21 mouse cellular contexts compared by ENCODE assay signal in genomic region chr14:99376652-99377502, GRCm38 (mm10).
A peak's percentile ranks its signal among the peaks of the same experiment; 100 is the strongest.
DNase-seq lines count a peak whose midpoint lies in the region; ATAC-seq and TF ChIP-seq lines count a peak whose summit lies in the region.
"Had no signal": no experiment of that assay in that cellular context is flagged by ENCODE, and none has a peak within 500 bp of the region (broad histone marks: within the 10 kb centered on the region; RNA-seq: fewer than 3 reads in every experiment).

No protein-coding gene starts in this region.

- no peak overlapping the region for H3K27ac ChIP-seq in forebrain, embryonic 16.5 days (ENCODE audit: low read length)
- no peak overlapping the region for H3K27ac ChIP-seq in forebrain, embryonic 15.5 days (replicated peaks)
- H3K27ac ChIP-seq in hindbrain, postnatal 0 days = no peak overlapping the region
- no peak overlapping the region for H3K27ac ChIP-seq in hindbrain, embryonic 10.5 days
- H3K27ac ChIP-seq in midbrain, embryonic 11.5 days (ENCODE audit: low read depth, low read length) = no peak overlapping the region
- H3K27ac ChIP-seq in midbrain, embryonic 16.5 days (ENCODE audit: low read length) = no peak overlapping the region
- no peak overlapping the region for H3K27ac ChIP-seq in midbrain, embryonic 13.5 days
- H3K27ac ChIP-seq: embryonic facial prominence, embryonic 12.5 days; heart, embryonic 13.5 days; hindbrain, embryonic 13.5 days had no signal

- H3K9ac ChIP-seq in forebrain, embryonic 16.5 days (replicated peaks; ENCODE audit: low read depth, low read length) = no peak overlapping the region
- H3K9ac ChIP-seq in forebrain, embryonic 15.5 days (replicated peaks) = no peak overlapping the region
- H3K9ac ChIP-seq in hindbrain, postnatal 0 days (replicated peaks; ENCODE audit: low read length) = no peak overlapping the region
- no peak overlapping the region for H3K9ac ChIP-seq in midbrain, embryonic 11.5 days (ENCODE audit: low read length)
- no peak overlapping the region for H3K9ac ChIP-seq in midbrain, embryonic 16.5 days (ENCODE audit: low read depth, low read length)
- H3K9ac ChIP-seq in midbrain, embryonic 13.5 days (replicated peaks) = no peak overlapping the region
- H3K9ac ChIP-seq: embryonic facial prominence, embryonic 12.5 days; heart, embryonic 13.5 days; hindbrain, embryonic 13.5 days had no signal

- no peak overlapping the region for H3K4me2 ChIP-seq in forebrain, embryonic 16.5 days (ENCODE audit: low read length)
- H3K4me2 ChIP-seq in forebrain, embryonic 15.5 days (replicated peaks) = no peak overlapping the region
- no peak overlapping the region for H3K4me2 ChIP-seq in hindbrain, postnatal 0 days (ENCODE audit: low read depth, low read length)
- H3K4me2 ChIP-seq in midbrain, embryonic 11.5 days = no peak overlapping the region
- no peak overlapping the region for H3K4me2 ChIP-seq in midbrain, embryonic 16.5 days (ENCODE audit: low read length)
- no peak overlapping the region for H3K4me2 ChIP-seq in midbrain, embryonic 13.5 days (replicated peaks)
- H3K4me2 ChIP-seq: embryonic facial prominence, embryonic 12.5 days; heart, embryonic 13.5 days; hindbrain, embryonic 13.5 days had no signal

- peak; percentile 33; the same call in 1 of the 2 replicates for ATAC-seq in forebrain, embryonic 16.5 days
- ATAC-seq in forebrain, embryonic 15.5 days (replicated peaks) = no peak
- ATAC-seq in hindbrain, postnatal 0 days = 0 out of 2 replicates have a peak, but pooled peaks have one; percentile 12
- no peak for ATAC-seq in midbrain, embryonic 11.5 days (ENCODE audit: low FRiP score)
- no peak for ATAC-seq in midbrain, embryonic 16.5 days
- ATAC-seq in midbrain, embryonic 13.5 days = no peak
- ATAC-seq: CD4-positive, CD25-positive, alpha-beta regulatory T cell, adult 4 months had no signal

- H3K4me1 ChIP-seq in forebrain, embryonic 16.5 days (replicated peaks; ENCODE audit: control insufficient read depth, insufficient read depth, low read length) = no peaks in the 10 kb centered on the region; the same call in 1 of the 2 replicates
- H3K4me1 ChIP-seq in forebrain, embryonic 15.5 days = no peaks in the 10 kb centered on the region
- H3K4me1 ChIP-seq in hindbrain, postnatal 0 days (ENCODE audit: insufficient read depth, low read length) = no peaks in the 10 kb centered on the region
- H3K4me1 ChIP-seq in hindbrain, embryonic 10.5 days (replicated peaks) = no peaks in the 10 kb centered on the region
- H3K4me1 ChIP-seq in midbrain, embryonic 11.5 days (ENCODE audit: control insufficient read depth, insufficient read depth, low read length) = no peaks in the 10 kb centered on the region
- H3K4me1 ChIP-seq in midbrain, embryonic 16.5 days (ENCODE audit: control insufficient read depth, insufficient read depth, low read length) = no peaks in the 10 kb centered on the region
- no peaks in the 10 kb centered on the region for H3K4me1 ChIP-seq in midbrain, embryonic 13.5 days (replicated peaks)
- H3K4me1 ChIP-seq: embryonic facial prominence, embryonic 12.5 days; hindbrain, embryonic 13.5 days had no signal

- no peaks in the 10 kb centered on the region for H3K9me3 ChIP-seq in forebrain, embryonic 16.5 days (ENCODE audit: control insufficient read depth, low read length)
- no peaks in the 10 kb centered on the region for H3K9me3 ChIP-seq in forebrain, embryonic 15.5 days
- no peaks in the 10 kb centered on the region for H3K9me3 ChIP-seq in hindbrain, postnatal 0 days (ENCODE audit: low read length)
- H3K9me3 ChIP-seq in hindbrain, embryonic 10.5 days = no peaks in the 10 kb centered on the region
- H3K9me3 ChIP-seq in midbrain, embryonic 11.5 days (ENCODE audit: control insufficient read depth, low read length) = no peaks in the 10 kb centered on the region
- H3K9me3 ChIP-seq in midbrain, embryonic 16.5 days (replicated peaks; ENCODE audit: control insufficient read depth, low read length, poor library complexity, severe bottlenecking) = no peaks in the 10 kb centered on the region
- no peaks in the 10 kb centered on the region for H3K9me3 ChIP-seq in midbrain, embryonic 13.5 days
- H3K9me3 ChIP-seq: embryonic facial prominence, embryonic 12.5 days; heart, embryonic 13.5 days; hindbrain, embryonic 13.5 days had no signal

- no peak overlapping the region for H3K4me3 ChIP-seq in forebrain, embryonic 16.5 days (replicated peaks; ENCODE audit: low read length)
- H3K4me3 ChIP-seq in forebrain, embryonic 15.5 days = no peak overlapping the region
- H3K4me3 ChIP-seq in hindbrain, postnatal 0 days (ENCODE audit: low read length) = no peak overlapping the region
- no peak overlapping the region for H3K4me3 ChIP-seq in hindbrain, embryonic 10.5 days
- no peak overlapping the region for H3K4me3 ChIP-seq in midbrain, embryonic 11.5 days (ENCODE audit: low read depth, low read length)
- H3K4me3 ChIP-seq in midbrain, embryonic 16.5 days (ENCODE audit: low read depth, low read length) = no peak overlapping the region
- H3K4me3 ChIP-seq in midbrain, embryonic 13.5 days (replicated peaks) = no peak overlapping the region
- H3K4me3 ChIP-seq: embryonic facial prominence, embryonic 12.5 days; heart, embryonic 13.5 days; hindbrain, embryonic 13.5 days had no signal

- no peak for DNase-seq in hindbrain, postnatal 0 days (ENCODE audit: low spot score)
- DNase-seq in hindbrain, embryonic 10.5 days (ENCODE audit: low spot score) = no peak
- DNase-seq in midbrain, embryonic 11.5 days (ENCODE audit: low spot score, missing footprints) = peak; percentile 69
- DNase-seq in telencephalon, adult 2 months (ENCODE audit: low read depth, low spot score) = peak; percentile 56
- DNase-seq: adrenal gland, adult 8-10 months; adrenal gland, postnatal 36 days; B cell, adult 2 months; cerebellum, adult 11 months; cerebellum, adult 8-10 months; cerebellum, postnatal 25 days; gastrocnemius, postnatal 14 days; heart, postnatal 36 days had no signal

- WGBS in forebrain, embryonic 16.5 days = 80% methylated on average over 11 of the region's 11 CpGs
- 82% methylated on average over 11 of the region's 11 CpGs for WGBS in forebrain, embryonic 15.5 days
- 85% methylated on average over 11 of the region's 11 CpGs for WGBS in hindbrain, postnatal 0 days
- WGBS in hindbrain, embryonic 10.5 days = 85% methylated on average over 11 of the region's 11 CpGs
- 87% methylated on average over 11 of the region's 11 CpGs for WGBS in midbrain, embryonic 11.5 days
- 88% methylated on average over 11 of the region's 11 CpGs for WGBS in midbrain, embryonic 16.5 days
- 88% methylated on average over 11 of the region's 11 CpGs for WGBS in midbrain, embryonic 13.5 days

- H3K36me3 ChIP-seq in forebrain, embryonic 16.5 days (ENCODE audit: control insufficient read depth, insufficient read depth) = no peaks in the 10 kb centered on the region
- H3K36me3 ChIP-seq in forebrain, embryonic 15.5 days = no peaks in the 10 kb centered on the region
- no peaks in the 10 kb centered on the region for H3K36me3 ChIP-seq in hindbrain, postnatal 0 days (ENCODE audit: insufficient read depth, low read length)
- H3K36me3 ChIP-seq in hindbrain, embryonic 10.5 days = no peaks in the 10 kb centered on the region
- H3K36me3 ChIP-seq in midbrain, embryonic 11.5 days (ENCODE audit: control insufficient read depth, insufficient read depth, low read length) = no peaks in the 10 kb centered on the region
- no peaks in the 10 kb centered on the region for H3K36me3 ChIP-seq in midbrain, embryonic 16.5 days (ENCODE audit: control insufficient read depth, insufficient read depth, low read length)
- H3K36me3 ChIP-seq in midbrain, embryonic 13.5 days = no peaks in the 10 kb centered on the region
- H3K36me3 ChIP-seq: embryonic facial prominence, embryonic 12.5 days; G1E; heart, embryonic 13.5 days; hindbrain, embryonic 13.5 days had no signal

- H3K27me3 ChIP-seq in forebrain, embryonic 16.5 days (replicated peaks; ENCODE audit: control insufficient read depth, insufficient read depth, low read length) = no peaks in the 10 kb centered on the region
- no peaks in the 10 kb centered on the region for H3K27me3 ChIP-seq in forebrain, embryonic 15.5 days
- H3K27me3 ChIP-seq in hindbrain, postnatal 0 days (ENCODE audit: insufficient read depth, low read length) = no peaks in the 10 kb centered on the region
- H3K27me3 ChIP-seq in hindbrain, embryonic 10.5 days (ENCODE audit: insufficient read depth, poor library complexity, severe bottlenecking) = no peaks in the 10 kb centered on the region
- H3K27me3 ChIP-seq in midbrain, embryonic 11.5 days (ENCODE audit: control insufficient read depth, insufficient read depth, low read length) = no peaks in the 10 kb centered on the region
- no peaks in the 10 kb centered on the region for H3K27me3 ChIP-seq in midbrain, embryonic 16.5 days (ENCODE audit: control insufficient read depth, insufficient read depth, low read depth, low read length)
- no peaks in the 10 kb centered on the region for H3K27me3 ChIP-seq in midbrain, embryonic 13.5 days
- H3K27me3 ChIP-seq: embryonic facial prominence, embryonic 12.5 days; heart, embryonic 13.5 days; hindbrain, embryonic 13.5 days had no signal

- TF ChIP-seq CTCF in hindbrain, postnatal 0 days (IDR thresholded peaks at IDR 0.05; ENCODE audit: low read depth) = no peak

Comparison
In these comparisons a context has a peak if more than half of its experiments do, and no peak if none do; other contexts are left out.
1. ATAC-seq: peak in forebrain, embryonic 16.5 days (single experiment) and hindbrain, postnatal 0 days (single experiment); none in forebrain, embryonic 15.5 days (single experiment), midbrain, embryonic 11.5 days (single experiment), midbrain, embryonic 16.5 days (single experiment) and midbrain, embryonic 13.5 days (single experiment).
2. DNase-seq: peak in midbrain, embryonic 11.5 days (single experiment) and telencephalon, adult 2 months (single experiment); none in hindbrain, postnatal 0 days (single experiment) and hindbrain, embryonic 10.5 days (single experiment).